Mouse (Mus musculus): ENCODE data around the gene Zbtb43. TPM values are rescaled to one million over a fixed set of nuclear protein-coding genes. Genes with fewer than 3 reads are reported as not detected.
A peak's percentile ranks its signal among the peaks of the same experiment; 100 is the strongest.

Zbtb43 gene
- polyA plus RNA-seq, 1 experiment from 2014 or later, result 15.3 TPM

GRCm38 (mm10) chr2:33438377-33438776, 30.0 kb downstream of the Zbtb43 start:
- no peak overlapping the region for H3K9ac ChIP-seq (ENCODE audit: low read length)
- H3K4me2 ChIP-seq (ENCODE audit: low read depth, low read length), result no peak overlapping the region
- ATAC-seq (ENCODE audit: insufficient read depth, low FRiP score), result no peak
- H3K27ac ChIP-seq (ENCODE audit: low read length), result no peak overlapping the region
- peaks cover 9% of the 10 kb centered on the region; the same call in 1 of the 2 replicates for H3K4me1 ChIP-seq (ENCODE audit: control insufficient read depth, insufficient read depth, low read length)
- no peak overlapping the region for H3K4me3 ChIP-seq (replicated peaks; ENCODE audit: low read length)
- H3K27me3 ChIP-seq (ENCODE audit: control insufficient read depth, insufficient read depth, low read length), result no peaks in the 10 kb centered on the region
- H3K9me3 ChIP-seq (replicated peaks; ENCODE audit: control insufficient read depth, low read length), result no peaks in the 10 kb centered on the region
- WGBS, result 45% methylated on average over 2 of the region's 2 CpGs
- no peaks in the 10 kb centered on the region for H3K36me3 ChIP-seq (ENCODE audit: control insufficient read depth, insufficient read depth, low read length)

DNA sequence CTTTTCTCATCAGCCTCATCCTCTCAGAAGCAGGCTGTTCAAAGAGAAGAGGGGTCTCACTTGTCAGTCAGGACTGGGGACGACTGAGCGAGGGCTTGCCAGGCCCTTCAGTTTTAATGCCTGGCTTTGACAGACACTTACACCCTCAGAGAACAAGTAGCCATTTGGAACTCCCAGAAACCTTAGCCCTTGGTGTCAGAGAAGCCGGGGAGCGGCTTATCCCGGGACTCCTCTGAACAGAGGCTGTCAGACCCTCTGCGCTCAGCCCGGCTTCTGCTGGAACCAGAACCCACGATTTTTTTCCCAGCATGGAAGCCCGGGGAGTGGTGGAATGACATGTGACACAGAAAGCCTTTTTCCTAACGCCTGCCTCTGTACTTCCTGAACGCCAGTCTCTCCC, 31.2 kb downstream of the Zbtb43 start:
- no peaks in the 10 kb centered on the region for H3K36me3 ChIP-seq (ENCODE audit: control insufficient read depth, insufficient read depth, low read length)
- 69% methylated on average over 11 of the region's 11 CpGs for WGBS
- no peak overlapping the region for H3K4me3 ChIP-seq (replicated peaks; ENCODE audit: low read length)
- H3K4me1 ChIP-seq (ENCODE audit: control insufficient read depth, insufficient read depth, low read length), result peaks cover 9% of the 10 kb centered on the region; the same call in 1 of the 2 replicates
- no peak overlapping the region for H3K9ac ChIP-seq (ENCODE audit: low read length)
- no peaks in the 10 kb centered on the region for H3K9me3 ChIP-seq (replicated peaks; ENCODE audit: control insufficient read depth, low read length)
- H3K27ac ChIP-seq (ENCODE audit: low read length), result no peak overlapping the region
- ATAC-seq (ENCODE audit: insufficient read depth, low FRiP score), result no peak
- H3K27me3 ChIP-seq (ENCODE audit: control insufficient read depth, insufficient read depth, low read length), result no peaks in the 10 kb centered on the region
- no peak overlapping the region for H3K4me2 ChIP-seq (ENCODE audit: low read depth, low read length)

- Histone ChIP-seq H3K27me3 (ENCODE audit: control insufficient read depth, insufficient read depth, low read length) (no peaks in the 10 kb centered on the region), H3K4me2 (ENCODE audit: low read depth, low read length) (peak overlapping the region; percentile 51), H3K36me3 (ENCODE audit: control insufficient read depth, insufficient read depth, low read length) (no peaks in the 10 kb centered on the region), H3K9me3 (replicated peaks; ENCODE audit: control insufficient read depth, low read length) (no peaks in the 10 kb centered on the region), H3K27ac (ENCODE audit: low read length) (peak overlapping the region; percentile 72), H3K4me1 (ENCODE audit: control insufficient read depth, insufficient read depth, low read length) (peaks cover 12% of the 10 kb centered on the region; the same call in 1 of the 2 replicates), H3K4me3 (replicated peaks; ENCODE audit: low read length) (peak overlapping the region; percentile 16; the same call in 1 of the 2 replicates), H3K9ac (ENCODE audit: low read length) (peak overlapping the region; percentile 61)
- no peak for ATAC-seq (ENCODE audit: insufficient read depth, low FRiP score)
- WGBS, result 4% methylated on average over 16 of the region's 16 CpGs
Measured at GRCm38 (mm10) chr2:33436035-33436580, 32.3 kb downstream of the Zbtb43 start.

GRCm38 (mm10) chr2:33435036-33435650, 33.2 kb downstream of the Zbtb43 start:
- Histone ChIP-seq H3K36me3 (ENCODE audit: control insufficient read depth, insufficient read depth, low read length) (no peaks in the 10 kb centered on the region), H3K27ac (ENCODE audit: low read length) (peak overlapping the region; percentile 72), H3K4me1 (ENCODE audit: control insufficient read depth, insufficient read depth, low read length) (peaks cover 12% of the 10 kb centered on the region; the same call in 1 of the 2 replicates), H3K4me2 (ENCODE audit: low read depth, low read length) (peak overlapping the region; percentile 51; the same call in 1 of the 2 replicates), H3K27me3 (ENCODE audit: control insufficient read depth, insufficient read depth, low read length) (no peaks in the 10 kb centered on the region), H3K9me3 (replicated peaks; ENCODE audit: control insufficient read depth, low read length) (no peaks in the 10 kb centered on the region), H3K4me3 (replicated peaks; ENCODE audit: low read length) (no peak overlapping the region), H3K9ac (ENCODE audit: low read length) (peak overlapping the region; percentile 61; the same call in 1 of the 2 replicates)
- 45% methylated on average over 8 of the region's 8 CpGs for WGBS
- no peak for ATAC-seq (ENCODE audit: insufficient read depth, low FRiP score)

DNA sequence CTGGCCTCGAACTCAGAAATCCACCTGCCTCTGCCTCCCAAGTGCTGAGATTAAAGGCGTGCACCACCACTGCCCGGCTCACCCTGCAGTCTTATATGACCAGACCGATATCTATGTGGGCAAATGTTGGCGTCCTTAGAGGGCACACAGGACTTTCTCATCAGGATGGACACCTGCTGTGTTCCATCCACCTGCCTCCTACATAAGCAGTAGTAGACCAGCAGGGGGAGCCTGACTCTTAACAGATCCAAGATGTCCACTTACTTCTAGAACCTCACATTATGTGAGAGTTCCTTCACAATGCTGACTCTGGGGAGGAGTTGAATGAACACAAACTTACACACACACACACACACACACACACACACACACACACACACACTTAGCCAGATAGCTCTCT, 35.5 kb downstream of the Zbtb43 start:
- 59% methylated on average over 5 of the region's 5 CpGs for WGBS
- Histone ChIP-seq H3K4me2 (ENCODE audit: low read depth, low read length) (no peak overlapping the region), H3K4me1 (ENCODE audit: control insufficient read depth, insufficient read depth, low read length) (peaks cover 23% of the 10 kb centered on the region), H3K27me3 (ENCODE audit: control insufficient read depth, insufficient read depth, low read length) (no peaks in the 10 kb centered on the region), H3K27ac (ENCODE audit: low read length) (no peak overlapping the region), H3K4me3 (replicated peaks; ENCODE audit: low read length) (no peak overlapping the region), H3K9ac (ENCODE audit: low read length) (no peak overlapping the region), H3K36me3 (ENCODE audit: control insufficient read depth, insufficient read depth, low read length) (no peaks in the 10 kb centered on the region), H3K9me3 (replicated peaks; ENCODE audit: control insufficient read depth, low read length) (no peaks in the 10 kb centered on the region)
- ATAC-seq (ENCODE audit: insufficient read depth, low FRiP score), result no peak

DNA sequence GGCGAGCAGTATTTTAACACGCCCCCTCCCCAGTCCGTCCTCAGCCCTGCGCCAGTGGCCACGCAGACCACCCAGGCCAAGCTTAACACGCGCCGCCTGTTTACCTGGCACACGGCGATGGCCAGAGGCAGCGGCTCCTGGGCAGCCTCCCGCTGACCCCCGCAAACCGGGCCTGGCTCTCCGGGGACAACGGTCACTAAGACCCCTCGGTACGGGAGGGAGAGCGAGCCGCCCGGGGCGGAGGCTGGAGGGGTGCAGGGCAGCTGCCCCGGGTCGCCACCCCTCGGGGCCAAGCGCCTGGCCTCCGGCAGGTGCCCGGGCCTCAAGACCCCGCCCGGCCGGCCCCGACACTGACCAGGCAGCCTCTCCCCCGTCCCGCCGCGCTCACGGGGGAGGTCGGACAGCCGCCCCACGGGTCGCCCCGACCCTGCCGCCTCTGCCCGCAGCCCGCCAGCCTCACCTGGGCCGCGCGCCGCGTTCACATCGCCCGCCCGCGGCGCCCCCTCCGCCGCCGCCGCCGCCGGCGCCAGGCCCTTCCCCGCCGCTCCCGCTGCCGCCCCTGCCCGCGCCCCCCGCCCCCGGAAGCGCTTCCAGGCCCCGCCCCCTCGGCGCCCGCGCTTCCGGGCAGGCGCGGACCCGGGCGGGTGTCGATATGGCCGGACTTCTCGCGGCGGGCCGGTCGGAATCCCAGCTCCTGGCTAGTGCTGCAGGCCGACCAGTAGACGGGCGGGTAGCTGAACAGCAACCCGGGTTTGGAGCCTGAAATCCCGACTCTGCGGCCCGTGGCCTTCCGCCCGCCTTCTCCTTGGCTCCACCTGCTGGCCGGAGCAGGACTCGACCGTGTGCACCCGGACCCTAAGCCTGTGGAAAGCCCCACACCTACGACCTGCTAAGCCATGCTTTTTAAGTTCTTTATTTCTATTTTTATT, 37.3 kb downstream of the Zbtb43 start, which contains the start of gene Zbtb34:
Gene Zbtb34, minus strand, starts transcription at position 554 of the 929 bp plus-strand sequence.
- Histone ChIP-seq H3K9ac (ENCODE audit: low read length) (peak within 1 kb of the TSS; percentile 98), H3K9me3 (replicated peaks; ENCODE audit: control insufficient read depth, low read length) (no peaks in the 10 kb centered on the region), H3K36me3 (ENCODE audit: control insufficient read depth, insufficient read depth, low read length) (no peaks in the 10 kb centered on the region), H3K27ac (ENCODE audit: low read length) (peak within 1 kb of the TSS; percentile 92), H3K4me1 (ENCODE audit: control insufficient read depth, insufficient read depth, low read length) (peaks cover 23% of the 10 kb centered on the region), H3K4me2 (ENCODE audit: low read depth, low read length) (peak within 1 kb of the TSS; percentile 89), H3K4me3 (replicated peaks; ENCODE audit: low read length) (peak within 1 kb of the TSS; percentile 98), H3K27me3 (ENCODE audit: control insufficient read depth, insufficient read depth, low read length) (no peaks in the 10 kb centered on the region)
- ATAC-seq (ENCODE audit: insufficient read depth, low FRiP score), result peak; percentile 78
- under 1% methylated on average over 81 of the region's 102 CpGs for WGBS

DNA sequence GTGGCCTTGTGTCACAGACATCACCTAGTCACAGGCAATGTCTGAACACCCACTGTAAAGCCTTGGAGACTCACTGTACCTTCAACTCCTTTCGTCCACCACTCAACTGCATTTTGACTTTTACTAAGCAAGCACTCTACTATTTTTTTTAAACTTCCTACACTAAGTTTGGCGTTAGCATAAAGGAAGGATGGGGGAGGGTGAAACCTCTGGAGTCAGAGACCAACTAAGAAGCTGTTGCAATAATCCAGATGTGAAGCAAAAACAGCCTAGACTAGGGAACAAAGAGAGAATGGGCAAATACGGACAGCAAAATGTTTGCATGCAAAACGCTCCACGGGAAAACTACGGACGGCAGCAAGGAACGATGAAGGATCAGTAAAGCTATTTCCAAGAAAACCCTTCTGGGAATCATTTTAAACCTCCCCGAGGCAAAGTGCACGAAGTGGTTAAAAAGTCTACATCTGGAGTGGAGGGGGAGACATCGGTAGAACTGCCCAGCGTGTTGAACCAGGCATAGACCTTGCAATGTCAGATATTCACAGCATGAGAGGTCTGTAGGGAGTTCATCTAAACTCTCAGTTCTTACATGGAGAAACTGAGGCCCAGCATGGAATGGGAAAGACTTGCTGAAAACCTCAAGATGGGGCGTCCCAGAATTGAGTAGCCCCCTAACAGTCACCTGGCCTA, 38.1 kb downstream of the Zbtb43 start:
- H3K9ac ChIP-seq (ENCODE audit: low read length), result peak overlapping the region; percentile 98
- H3K4me1 ChIP-seq (ENCODE audit: control insufficient read depth, insufficient read depth, low read length), result peaks cover 17% of the 10 kb centered on the region
- H3K27me3 ChIP-seq (ENCODE audit: control insufficient read depth, insufficient read depth, low read length), result no peaks in the 10 kb centered on the region
- H3K36me3 ChIP-seq (ENCODE audit: control insufficient read depth, insufficient read depth, low read length), result no peaks in the 10 kb centered on the region
- H3K9me3 ChIP-seq (replicated peaks; ENCODE audit: control insufficient read depth, low read length), result no peaks in the 10 kb centered on the region
- peak overlapping the region; percentile 92 for H3K27ac ChIP-seq (ENCODE audit: low read length)
- peak overlapping the region; percentile 98 for H3K4me3 ChIP-seq (replicated peaks; ENCODE audit: low read length)
- 3% methylated on average over 13 of the region's 13 CpGs for WGBS
- no peak for ATAC-seq (ENCODE audit: insufficient read depth, low FRiP score)
- H3K4me2 ChIP-seq (ENCODE audit: low read depth, low read length), result peak overlapping the region; percentile 89

- Histone ChIP-seq H3K9ac (ENCODE audit: low read length) (peak overlapping the region; percentile 98), H3K9me3 (replicated peaks; ENCODE audit: control insufficient read depth, low read length) (no peaks in the 10 kb centered on the region), H3K4me1 (ENCODE audit: control insufficient read depth, insufficient read depth, low read length) (peaks cover 14% of the 10 kb centered on the region), H3K36me3 (ENCODE audit: control insufficient read depth, insufficient read depth, low read length) (no peaks in the 10 kb centered on the region), H3K27ac (ENCODE audit: low read length) (peak overlapping the region; percentile 92), H3K27me3 (ENCODE audit: control insufficient read depth, insufficient read depth, low read length) (no peaks in the 10 kb centered on the region), H3K4me2 (ENCODE audit: low read depth, low read length) (peak overlapping the region; percentile 89), H3K4me3 (replicated peaks; ENCODE audit: low read length) (peak overlapping the region; percentile 98)
- ATAC-seq (ENCODE audit: insufficient read depth, low FRiP score), result peak; percentile 61; the same call in 1 of the 2 replicates
- 37% methylated on average over 6 of the region's 6 CpGs for WGBS
Measured at GRCm38 (mm10) chr2:33429339-33429738, 39.0 kb downstream of the Zbtb43 start.

Data from stomach, embryonic 16.5 days (tissue).